Mouse (Mus musculus) embryo, embryonic 10.5 days (tissue): ENCODE data around the gene Fbxo34.
"Not testable (repeated sequence)": the region's sequence is repeated elsewhere in the genome, so short reads cannot be mapped to it uniquely, and the experiment has no call there.

Experiments
- DNase-seq: peaks from one replicate; pipeline ENCODE4 v3.0.0-alpha.2; 2015; ENCODE audit warnings: low spot score

The Fbxo34 gene

DNA sequence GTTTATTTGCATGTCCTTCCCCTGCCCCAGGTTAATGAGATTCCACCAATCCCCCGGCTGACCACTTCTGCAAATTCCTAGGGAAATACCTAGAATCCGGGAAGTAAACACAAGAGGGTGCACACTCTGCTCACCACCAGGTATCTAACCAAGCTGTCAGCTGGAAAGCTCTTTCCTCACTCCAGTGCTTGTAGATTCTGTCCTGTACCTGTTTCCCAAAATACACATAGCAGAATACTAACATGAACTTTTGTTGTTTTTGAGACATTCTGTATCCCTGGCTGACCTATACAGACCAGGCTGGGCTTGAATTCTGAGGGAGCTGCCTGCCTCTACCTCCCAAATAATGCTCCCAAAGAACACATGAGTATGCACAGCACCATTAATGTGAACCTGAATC is 110.5 kb downstream of the Fbxo34 start:
- DNase-seq: no peak

DNA sequence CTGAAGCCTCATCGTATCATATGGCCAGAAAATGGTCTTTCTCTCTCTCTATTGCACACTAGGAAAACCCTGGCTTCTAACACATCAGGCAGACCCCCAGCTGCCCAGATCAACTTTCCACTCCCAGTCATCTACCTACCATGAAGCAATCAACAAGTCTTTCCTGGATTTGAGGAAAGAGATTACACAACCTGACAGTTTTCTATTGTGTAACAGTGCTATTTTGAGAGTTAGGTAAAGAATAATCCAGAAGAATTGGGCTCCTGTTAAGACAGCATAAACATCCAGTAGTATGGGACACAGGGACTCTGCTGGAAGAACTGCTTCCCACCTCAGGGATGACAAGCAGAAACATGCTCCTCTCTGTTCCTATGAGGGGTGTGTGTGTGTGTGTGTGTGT is 112.3 kb downstream of the Fbxo34 start:
- no peak for DNase-seq

DNA sequence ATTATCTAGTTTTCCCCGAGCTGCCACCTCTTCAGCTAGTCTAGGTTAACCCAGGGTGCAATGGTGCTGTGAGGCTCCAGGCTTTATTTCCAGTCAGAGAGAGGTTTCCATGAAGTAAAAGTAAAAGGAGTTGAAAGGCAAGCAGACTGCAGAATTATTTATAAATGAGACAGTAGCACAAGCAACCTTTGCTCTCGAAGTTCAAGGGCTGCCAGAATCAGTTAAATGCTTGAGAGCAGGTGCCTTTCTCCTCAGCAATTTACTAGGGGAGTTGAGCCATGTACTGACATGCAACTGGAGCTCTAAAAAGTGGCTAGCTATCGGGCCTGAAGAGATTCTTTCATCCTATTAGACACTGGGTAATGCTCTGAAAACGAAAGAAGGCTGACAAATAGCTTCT is 112.9 kb downstream of the Fbxo34 start:
- no peak for DNase-seq

DNA sequence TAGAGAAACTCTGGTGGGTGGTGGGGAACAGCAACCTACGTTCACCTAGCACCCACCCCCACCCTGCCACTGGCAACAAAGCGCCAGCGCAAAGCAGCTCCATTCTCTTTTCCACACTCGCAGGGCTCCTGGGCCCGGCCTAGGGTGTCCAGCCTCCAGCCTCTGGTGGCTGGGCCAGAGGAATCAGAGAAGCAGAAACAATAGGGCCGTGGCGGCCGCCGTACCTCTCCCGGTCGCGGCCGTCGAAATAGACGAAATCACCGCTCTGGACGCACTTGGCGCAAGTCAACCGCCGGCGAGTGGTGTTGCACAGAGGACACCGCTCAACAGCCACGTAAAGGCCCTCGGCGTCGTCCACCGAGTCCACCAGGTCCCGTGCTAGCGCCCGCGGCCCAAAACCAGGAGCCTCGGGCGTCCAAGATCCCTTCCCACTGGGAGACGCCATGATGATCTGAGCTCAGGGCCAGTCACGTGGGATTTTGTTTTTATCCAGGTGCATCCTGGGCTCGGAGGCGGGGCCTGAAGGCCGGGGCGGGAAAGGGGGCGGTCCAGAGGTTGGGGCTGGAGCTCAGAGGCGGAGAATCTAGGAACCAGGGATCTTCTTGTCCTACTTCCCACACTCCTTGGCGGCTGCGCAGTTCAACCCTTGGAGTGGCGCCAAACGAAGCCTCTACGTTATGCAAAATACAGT is 117.9 kb downstream of the Fbxo34 start:
- DNase-seq: peak; percentile 98

DNA sequence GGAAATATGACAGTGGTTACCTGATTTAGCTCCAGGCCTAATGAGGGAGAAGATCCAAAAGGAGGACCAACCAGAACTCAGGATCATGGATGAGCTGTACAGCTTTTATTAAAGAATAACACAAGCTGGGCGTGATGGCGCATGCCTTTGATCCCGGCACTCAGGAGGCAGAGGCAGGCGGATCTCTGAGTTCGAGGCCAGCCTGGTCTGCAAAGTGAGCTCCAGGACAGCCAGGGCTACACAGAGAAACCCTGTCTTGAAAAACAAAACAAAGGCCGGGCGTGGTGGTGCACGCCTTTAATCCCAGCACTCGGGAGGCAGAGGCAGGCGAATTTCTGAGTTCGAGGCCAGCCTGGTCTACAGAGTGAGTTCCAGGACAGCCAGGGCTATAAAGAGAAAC is 120.3 kb downstream of the Fbxo34 start, which contains the start of gene Atg14:
Gene Atg14, minus strand, starts transcription at position 101 of the 400 bp plus-strand sequence.
- DNase-seq: not testable (repeated sequence)

DNA sequence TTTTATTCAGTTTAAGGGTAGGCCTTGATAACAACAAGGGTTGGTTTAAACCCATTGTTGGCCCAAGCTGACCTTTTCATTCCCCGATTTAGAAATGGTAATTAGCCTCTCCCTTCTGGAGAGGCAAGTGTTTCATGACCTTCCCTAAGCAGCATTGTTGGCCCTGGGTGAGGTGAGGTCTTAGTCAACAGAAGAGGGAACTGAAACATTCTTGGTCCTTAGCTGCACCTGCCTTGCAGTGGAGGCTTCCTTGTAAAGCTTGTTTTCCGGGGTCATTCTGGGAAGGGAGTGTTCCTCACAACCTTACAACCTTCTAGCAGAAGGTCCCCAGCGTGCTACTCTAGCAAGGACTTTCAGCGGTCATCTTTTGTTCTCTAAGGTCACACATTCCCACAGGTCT is 122.5 kb downstream of the Fbxo34 start:
- no peak for DNase-seq

DNA sequence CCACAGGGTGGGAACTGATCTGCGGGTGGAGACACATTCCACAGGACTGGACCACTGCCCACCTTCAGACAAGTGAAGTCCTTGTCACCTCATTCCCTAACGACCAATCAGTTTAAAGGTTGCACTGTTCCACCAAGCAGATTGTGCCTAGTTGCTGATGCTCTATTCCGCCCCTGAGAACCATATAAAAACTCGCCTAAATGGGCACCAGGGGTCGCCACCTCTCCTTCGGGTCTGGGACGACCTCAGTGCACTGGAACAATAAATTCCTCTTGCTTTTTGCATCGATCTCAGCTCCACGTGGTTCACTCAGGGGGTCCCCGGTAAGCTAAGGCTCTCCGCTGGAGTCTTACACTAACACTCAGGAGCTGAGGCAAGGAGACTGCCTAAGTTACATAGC is 124.5 kb downstream of the Fbxo34 start:
- DNase-seq: no peak

DNA sequence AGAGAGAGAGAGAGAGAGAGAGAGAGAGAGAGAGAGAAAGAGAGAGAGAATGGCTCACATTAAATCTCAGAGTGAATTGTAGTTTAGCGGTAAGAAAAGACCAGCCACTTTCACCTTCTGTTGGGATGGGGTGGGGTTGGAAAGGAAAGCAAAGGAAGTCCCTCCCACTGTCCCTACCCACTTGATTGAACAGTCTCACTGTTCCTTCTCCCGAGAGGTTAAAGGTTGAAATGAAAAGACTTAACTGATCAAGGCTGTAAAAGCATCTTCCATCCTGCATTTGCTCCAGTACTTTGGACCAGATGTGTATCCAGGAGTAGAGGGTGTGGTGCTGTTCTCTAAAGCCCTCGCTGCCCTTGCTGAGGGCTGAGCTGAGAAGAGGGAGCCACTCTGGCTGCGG is 126.5 kb downstream of the Fbxo34 start:
- DNase-seq: no peak

DNA sequence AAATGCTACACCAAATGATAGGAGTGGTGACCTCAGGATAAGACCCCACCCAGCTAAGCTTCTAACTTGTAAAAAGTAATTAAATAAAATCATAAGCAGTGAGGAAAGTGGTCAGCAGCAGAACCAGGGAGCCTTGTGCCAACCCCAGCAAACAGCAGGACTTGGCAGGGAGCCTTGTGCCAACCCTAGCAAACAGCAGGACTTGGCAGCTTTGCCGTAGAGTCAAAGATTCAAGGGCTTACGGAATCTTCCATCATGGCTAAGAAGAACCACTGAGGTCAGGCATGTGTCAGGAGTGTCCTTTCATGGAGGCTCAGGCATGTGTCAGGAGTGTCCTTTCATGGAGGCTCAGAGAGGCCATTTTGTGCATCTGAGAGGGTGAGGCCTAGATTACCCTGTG is 127.9 kb downstream of the Fbxo34 start:
- DNase-seq: no peak

DNA sequence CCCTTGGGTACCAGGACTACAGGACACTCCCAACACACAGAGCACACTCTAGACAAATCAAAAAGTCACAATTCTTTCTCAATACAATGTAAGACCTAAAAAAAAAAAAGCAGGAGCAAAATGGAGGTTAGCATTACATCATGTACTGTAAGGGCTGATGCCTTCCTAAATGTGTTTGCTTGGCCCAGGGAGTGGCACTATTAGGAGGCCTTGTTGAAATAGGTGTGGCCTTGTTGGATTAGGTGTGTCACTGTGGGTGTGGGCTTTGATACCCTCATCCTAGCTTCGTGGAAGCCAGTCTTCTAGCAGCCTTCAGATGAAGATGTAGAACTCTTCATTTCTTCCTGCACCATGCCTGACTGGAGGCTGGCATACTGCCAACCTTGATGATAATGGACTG is 131.1 kb downstream of the Fbxo34 start:
- no peak for DNase-seq
